Mouse (Mus musculus) naive thymus-derived CD4-positive, alpha-beta T cell, adult 2 months (primary cell): ENCODE measurements around the gene 4930595D18Rik.

Source experiments
- DNase-seq: peaks from one replicate; pipeline ENCODE4 v3.0.0-alpha.2; 2011; ENCODE audit warnings: low read depth

Gene 4930595D18Rik

GRCm38 (mm10) chr12:111184476-111184875 is at the start of gene 4930595D18Rik:
4930595D18Rik (minus strand) TSS chr12:111184491.
- DNase-seq: no peak

GRCm38 (mm10) chr12:111233798-111234197 is 49.5 kb upstream of the 4930595D18Rik start:
- no peak for DNase-seq

GRCm38 (mm10) chr12:111230793-111231192 is 46.5 kb upstream of the 4930595D18Rik start:
- no peak for DNase-seq

GRCm38 (mm10) chr12:111228488-111228887 is 44.2 kb upstream of the 4930595D18Rik start:
- no peak for DNase-seq

- no peak for DNase-seq
These were observed 43.1 kb upstream of the 4930595D18Rik start for GRCm38 (mm10) chr12:111227410-111227809.

GRCm38 (mm10) chr12:111225197-111225780 is 41.0 kb upstream of the 4930595D18Rik start:
- peak; percentile 37 for DNase-seq

GRCm38 (mm10) chr12:111218867-111219266 is 34.6 kb upstream of the 4930595D18Rik start:
- no peak for DNase-seq

- no peak for DNase-seq
These were observed 27.4 kb upstream of the 4930595D18Rik start for GRCm38 (mm10) chr12:111211729-111212128.

- no peak for DNase-seq
These were observed 23.4 kb upstream of the 4930595D18Rik start for GRCm38 (mm10) chr12:111207641-111208040.

GRCm38 (mm10) chr12:111203945-111204344 is 19.7 kb upstream of the 4930595D18Rik start:
- no peak for DNase-seq

- DNase-seq: no peak
These were observed 18.8 kb upstream of the 4930595D18Rik start for GRCm38 (mm10) chr12:111203076-111203475.

- DNase-seq: no peak
These were observed 12.3 kb upstream of the 4930595D18Rik start for GRCm38 (mm10) chr12:111196548-111196947.

GRCm38 (mm10) chr12:111193331-111193730 is 9.0 kb upstream of the 4930595D18Rik start:
- DNase-seq: no peak

- no peak for DNase-seq
These were observed 8.5 kb upstream of the 4930595D18Rik start for GRCm38 (mm10) chr12:111192777-111193176.

GRCm38 (mm10) chr12:111190891-111191290 is 6.6 kb upstream of the 4930595D18Rik start:
- DNase-seq: no peak

- no peak for DNase-seq
These were observed 6.1 kb upstream of the 4930595D18Rik start for GRCm38 (mm10) chr12:111190355-111190754.

- no peak for DNase-seq
These were observed 4.0 kb upstream of the 4930595D18Rik start for GRCm38 (mm10) chr12:111188295-111188694.

GRCm38 (mm10) chr12:111186986-111187385 is 2.7 kb upstream of the 4930595D18Rik start:
- DNase-seq: no peak

- no peak for DNase-seq
These were observed 1.9 kb downstream of the 4930595D18Rik start for GRCm38 (mm10) chr12:111182378-111182777.

- no peak for DNase-seq
These were observed 2.4 kb downstream of the 4930595D18Rik start for GRCm38 (mm10) chr12:111181848-111182247.

- no peak for DNase-seq
These were observed 5.5 kb downstream of the 4930595D18Rik start for GRCm38 (mm10) chr12:111178772-111179171.

- DNase-seq: no peak
These were observed 15.4 kb downstream of the 4930595D18Rik start for GRCm38 (mm10) chr12:111168891-111169290.

GRCm38 (mm10) chr12:111166681-111167289 is 17.5 kb downstream of the 4930595D18Rik start:
- DNase-seq: peak; percentile 60
